Mouse (Mus musculus) CH12.LX (cell line): ENCODE measurements around the gene Ercc4. TPM values are rescaled to one million over a fixed set of nuclear protein-coding genes. Genes with fewer than 3 reads are reported as not detected.

Source experiments
- DNase-seq: peaks from one replicate; pipeline ENCODE4 v3.0.0-alpha.2; 2013; ENCODE audit errors: extremely low read depth
- H3K27ac ChIP-seq: 2 replicates; pipeline ENCODE4 v1.5.1; 2012; ENCODE audit warnings: low read depth, mild to moderate bottlenecking, control low read depth, moderate library complexity; ENCODE audit not compliant: insufficient read depth
- H3K27me3 ChIP-seq: replicated peaks from 2 replicates; pipeline ENCODE3; 2012; ENCODE audit warnings: inconsistent platforms
- H3K36me3 ChIP-seq, 2 experiments: replicated peaks in 1 of 2; 2 replicates each; pipeline versions ENCODE3 to v1.6.1; 2012; ENCODE audit warnings: inconsistent platforms in 1 of 2, low read length in 1 of 2, mild to moderate bottlenecking in 1 of 2, mixed read lengths in 1 of 2, moderate library complexity in 1 of 2; ENCODE audit not compliant: control insufficient read depth in 1 of 2, insufficient read depth in 1 of 2
- H3K4me1 ChIP-seq, 2 experiments: 2 replicates each; pipeline ENCODE4 v1.6.1; 2012; ENCODE audit warnings: inconsistent platforms in 1 of 2, moderate library complexity in 1 of 2; ENCODE audit not compliant: insufficient read depth in 2 of 2, control insufficient read depth in 1 of 2
- H3K4me2 ChIP-seq: 2 replicates; pipeline ENCODE4 v1.6.1; 2012; ENCODE audit warnings: low read depth, mild to moderate bottlenecking, control low read depth; ENCODE audit not compliant: poor library complexity, insufficient read depth, severe bottlenecking
- H3K4me3 ChIP-seq, 3 experiments: fragments of 150-350 bp in 1 of 3; sonication (generic) in 1 of 3; replicated peaks in 1 of 3; 2 replicates each; pipeline versions ENCODE3 to v1.5.1; 2011 to 2012; ENCODE audit warnings: low read depth in 2 of 3, low read length in 2 of 3, mild to moderate bottlenecking in 2 of 3, moderate library complexity in 2 of 3, control low read depth in 1 of 3, improper control_type of control experiment in 1 of 3, inconsistent platforms in 1 of 3, mixed read lengths in 1 of 3; ENCODE audit not compliant: poor library complexity in 1 of 3
- H3K79me2 ChIP-seq: replicated peaks from 2 replicates; pipeline ENCODE4 v1.6.1; 2012; ENCODE audit warnings: mild to moderate bottlenecking, moderate library complexity; ENCODE audit not compliant: control insufficient read depth, poor library complexity, insufficient read depth, severe bottlenecking; ENCODE audit errors: extremely low read depth
- H3K9ac ChIP-seq: 2 replicates; pipeline ENCODE4 v1.6.1; 2012; ENCODE audit warnings: low read depth, mild to moderate bottlenecking, control low read depth, moderate library complexity; ENCODE audit not compliant: insufficient read depth
- H3K9me3 ChIP-seq: replicated peaks from 2 replicates; pipeline ENCODE3; 2012; ENCODE audit warnings: low read length, inconsistent platforms, mixed read lengths
- BHLHE40 ChIP-seq: IDR thresholded peaks from 2 replicates; pipeline ENCODE4 v1.6.1; 2011; ENCODE audit warnings: mild to moderate bottlenecking, low read depth, low read length, improper control_type of control experiment
- ETS1 ChIP-seq: conservative IDR thresholded peaks from 2 replicates; pipeline ENCODE4 v1.6.1; 2012; ENCODE audit warnings: low read depth, mild to moderate bottlenecking, inconsistent platforms, low read length, improper control_type of control experiment, moderate library complexity
- HCFC1 ChIP-seq: IDR thresholded peaks from 2 replicates; pipeline ENCODE4 v1.6.1; 2012; ENCODE audit warnings: low read depth, mild to moderate bottlenecking, inconsistent platforms, low read length, improper control_type of control experiment
- MAFK ChIP-seq: IDR thresholded peaks from 2 replicates; pipeline ENCODE4 v1.6.1; 2011; ENCODE audit warnings: low read length, improper control_type of control experiment; ENCODE audit not compliant: insufficient replicate concordance
- MXI1 ChIP-seq: IDR thresholded peaks from 2 replicates; pipeline ENCODE4 v1.6.1; 2011; ENCODE audit warnings: mild to moderate bottlenecking, low read depth, low read length, improper control_type of control experiment
- NRF1 ChIP-seq: IDR thresholded peaks from 2 replicates; pipeline ENCODE4 v1.6.1; 2014; ENCODE audit warnings: low read depth, mild to moderate bottlenecking, inconsistent platforms, low read length, improper control_type of control experiment, moderate library complexity
- RCOR1 ChIP-seq: conservative IDR thresholded peaks from 2 replicates; pipeline ENCODE4 v1.6.1; 2012; ENCODE audit warnings: low read depth, mild to moderate bottlenecking, inconsistent platforms, low read length, improper control_type of control experiment
- ZC3H11A ChIP-seq: IDR thresholded peaks from 2 replicates; pipeline ENCODE4 v1.6.1; 2012; ENCODE audit warnings: low read depth, mild to moderate bottlenecking, inconsistent platforms, low read length, improper control_type of control experiment
- ZMIZ1 ChIP-seq: IDR thresholded peaks from 2 replicates; pipeline ENCODE4 v1.6.1; 2012; ENCODE audit warnings: low read depth, mild to moderate bottlenecking, inconsistent platforms, low read length, improper control_type of control experiment
- ZNF384 ChIP-seq: IDR thresholded peaks from 2 replicates; pipeline ENCODE4 v1.6.1; 2012; ENCODE audit warnings: low read depth, low read length, improper control_type of control experiment, inconsistent platforms
- dilution Hi-C: fragments of 300-500 bp; cut with MboI; formaldehyde crosslinking; loops from 2 replicates; pipeline ENCODE4 v1.14.3; 2020; ENCODE audit warnings: low sequenced_read_pairs; ENCODE audit not compliant: extremely low pct_unique_long_range_greater_than_20kb, extremely low pct_ligation_motif_present
- in situ Hi-C: fragments of 300-500 bp; cut with MboI; formaldehyde crosslinking; loops from 3 replicates; pipeline ENCODE4 v1.14.3; 2019; ENCODE audit warnings: low sequenced_read_pairs, low pct_ligation_motif_present, low pct_unique_long_range_greater_than_20kb, mixed read lengths
- polyA plus RNA-seq: library from polyadenylated mRNA; unstranded; fragments of >175 nt; gene quantifications from 2 replicates; pipeline ENCODE4 v1.2.1, GENCODE M21; 2012; ENCODE audit warnings: low read depth; ENCODE audit not compliant: insufficient read length
- total RNA-seq, 2 experiments: library from RNA; depleted of rRNA; stranded (reverse); fragments of 300-350 nt in 1 of 2; fragments of >200 nt in 1 of 2; gene quantifications; 2 replicates each; pipeline ENCODE4 v1.2.3; 2012 to 2014

The Ercc4 gene
- total and polyA plus RNA-seq, 3 experiments = 10.1 to 23.3 (median 16.6) TPM

- TF ChIP-seq MAFK = peak; percentile 77; the same call in 1 of the 2 replicates
- TF ChIP-seq, all 38 proteins: peak for 21
Observed at GRCm38 (mm10) chr16:13109156-13109989, at the start of gene Ercc4 (continued).

GRCm38 (mm10) chr16:13061113-13061512, 48.4 kb upstream of the Ercc4 start:
- dilution Hi-C loops (no loop called here), in situ Hi-C loops (no loop called here)
- Histone ChIP-seq H3K79me2 (no peaks in the 10 kb centered on the region), H3K9me3 (no peaks in the 10 kb centered on the region), H3K36me3 (no peaks in the 10 kb centered on the region), H3K9ac (0 out of 2 replicates have a peak overlapping the region, but pooled peaks have one; percentile 24), H3K27ac (no peak overlapping the region), H3K4me3 (peak overlapping the region in 1 of 3 experiments; percentile 14), H3K4me1 (peaks cover 0 to 7% of the 10 kb centered on the region in 2 experiments; a peak in 2 of 4 replicates), H3K27me3 (peaks cover 21% of the 10 kb centered on the region), H3K4me2 (peak overlapping the region; percentile 53)
- TF ChIP-seq MXI1 (0 out of 2 replicates have a peak, but pooled peaks have one; percentile 17), RCOR1 (no peak)
- no peak for DNase-seq

GRCm38 (mm10) chr16:13074176-13074575, 35.3 kb upstream of the Ercc4 start:
- DNase-seq = no peak
- TF ChIP-seq ZNF384 (no peak), ZMIZ1 (no peak), NRF1 (no peak), ETS1 (no peak), BHLHE40 (no peak), HCFC1 (no peak), ZC3H11A (no peak)
- in situ Hi-C loops (no loop called here), dilution Hi-C loops (no loop called here)
- H3K79me2 ChIP-seq = no peaks in the 10 kb centered on the region
- no peak overlapping the region for H3K4me2 ChIP-seq
- H3K27me3 ChIP-seq = peaks cover 33% of the 10 kb centered on the region
- no peak overlapping the region for H3K27ac ChIP-seq
- no peaks in the 10 kb centered on the region for H3K4me1 ChIP-seq
- H3K9ac ChIP-seq = no peak overlapping the region
- no peaks in the 10 kb centered on the region for H3K9me3 ChIP-seq
- no peaks in the 10 kb centered on the region for H3K36me3 ChIP-seq
- H3K4me3 ChIP-seq = no peak overlapping the region
